ENCODE assay signal across 16 mouse cellular contexts in genomic region chr7:117486425-117487172, GRCm38 (mm10).
DNase-seq lines count a peak whose midpoint lies in the region; ATAC-seq and TF ChIP-seq lines count a peak whose summit lies in the region.
"Had no signal": no experiment of that assay in that cellular context is flagged by ENCODE, and none has a peak within 500 bp of the region (broad histone marks: within the 10 kb centered on the region; RNA-seq: fewer than 3 reads in every experiment).

No protein-coding gene starts in this region.

- peaks cover 0 to 2% of the 10 kb centered on the region in 2 experiments; a peak in 1 of 4 replicates for H3K4me1 ChIP-seq in heart, embryonic 14.5 days (ENCODE audit: control insufficient read depth in 2 of 2, insufficient read depth in 2 of 2, low read length in 2 of 2)
- H3K4me1 ChIP-seq in liver, embryonic 14.5 days (replicated peaks; ENCODE audit: control insufficient read depth in 2 of 2, insufficient read depth in 2 of 2, low read length in 1 of 2) = no peaks in the 10 kb centered on the region; a peak in 1 of 4 replicates
- H3K4me1 ChIP-seq in forebrain, embryonic 11.5 days (replicated peaks; ENCODE audit: control insufficient read depth, insufficient read depth, low read length) = no peaks in the 10 kb centered on the region

- no peak for TF ChIP-seq EP300 in liver, embryonic 14.5 days (IDR thresholded peaks at IDR 0.05; ENCODE audit: low read depth)

- 0 out of 4 replicates have a peak overlapping the region, but pooled peaks have one; percentile 8 to 19 for H3K27ac ChIP-seq in heart, embryonic 14.5 days (replicated peaks in 1 of 2; ENCODE audit: control insufficient read depth in 1 of 2, insufficient read depth in 1 of 2, low read depth in 2 of 2, low read length in 2 of 2)
- H3K27ac ChIP-seq in liver, embryonic 14.5 days = no peak overlapping the region
- H3K27ac ChIP-seq in forebrain, embryonic 11.5 days (ENCODE audit: low read depth, low read length) = no peak overlapping the region
- H3K27ac ChIP-seq: embryonic facial prominence, embryonic 13.5 days; heart, embryonic 13.5 days; lung, embryonic 15.5 days had no signal

- no peaks in the 10 kb centered on the region for H3K27me3 ChIP-seq in heart, embryonic 14.5 days (ENCODE audit: control insufficient read depth, insufficient read depth, low read length)
- H3K27me3 ChIP-seq in liver, embryonic 14.5 days (ENCODE audit: control insufficient read depth, insufficient read depth, low read length) = no peaks in the 10 kb centered on the region
- no peaks in the 10 kb centered on the region for H3K27me3 ChIP-seq in splenic B cell, adult 2 months (ENCODE audit: control insufficient read depth, insufficient read depth, low read length, poor library complexity, severe bottlenecking)
- H3K27me3 ChIP-seq in forebrain, embryonic 11.5 days (ENCODE audit: control insufficient read depth, insufficient read depth, low read length) = no peaks in the 10 kb centered on the region
- H3K27me3 ChIP-seq: embryonic facial prominence, embryonic 13.5 days; heart, embryonic 13.5 days; lung, embryonic 15.5 days had no signal

- WGBS in heart, embryonic 14.5 days = 59% methylated on average over 7 of the region's 7 CpGs
- 44% methylated on average over 7 of the region's 7 CpGs for WGBS in liver, embryonic 14.5 days (ENCODE audit: insufficient replicate concordance)
- 87% methylated on average over 7 of the region's 7 CpGs for WGBS in forebrain, embryonic 11.5 days

- ATAC-seq in heart, embryonic 14.5 days (ENCODE audit: insufficient number of reproducible peaks, insufficient read depth, low FRiP score, low read depth) = no peak
- peak; percentile 47; the same call in 1 of the 2 replicates for ATAC-seq in liver, embryonic 14.5 days (ENCODE audit: insufficient read depth)
- ATAC-seq in forebrain, embryonic 11.5 days (replicated peaks; ENCODE audit: low FRiP score) = no peak

- H3K9ac ChIP-seq in heart, embryonic 14.5 days (ENCODE audit: low read length) = no peak overlapping the region
- no peak overlapping the region for H3K9ac ChIP-seq in liver, embryonic 14.5 days (replicated peaks)
- no peak overlapping the region for H3K9ac ChIP-seq in forebrain, embryonic 11.5 days (ENCODE audit: low read length)
- H3K9ac ChIP-seq: embryonic facial prominence, embryonic 13.5 days; heart, embryonic 13.5 days; lung, embryonic 15.5 days had no signal

- DNase-seq in heart, postnatal 25 days (ENCODE audit: low spot score) = no peak
- DNase-seq in spleen, postnatal 36 days (ENCODE audit: low spot score in 2 of 2) = peak; percentile 64 to 71
- DNase-seq in spleen, postnatal 14 days (ENCODE audit: low spot score in 2 of 2) = no peak
- DNase-seq in liver, embryonic 14.5 days (ENCODE audit: low read depth in 3 of 3, low spot score in 3 of 3) = peak in 1 of 3 experiments; percentile 27
- peak; percentile 76 for DNase-seq in splenic B cell, adult 2 months (ENCODE audit: low read depth, low spot score)
- no peak for DNase-seq in forebrain, embryonic 11.5 days (ENCODE audit: low spot score)
- DNase-seq in retina, postnatal 1 day = no peak
- DNase-seq: adrenal gland, postnatal 25 days; cerebellum, adult 8-10 months; kidney, adult 11 months; layer of hippocampus, adult 9-11 months; spleen, adult 18-20 months had no signal

- H3K4me3 ChIP-seq in heart, embryonic 14.5 days (ENCODE audit: control insufficient read depth in 1 of 2, insufficient read depth in 1 of 2, low read depth in 1 of 2, low read length in 2 of 2) = no peak overlapping the region
- no peak overlapping the region for H3K4me3 ChIP-seq in liver, embryonic 14.5 days (ENCODE audit: insufficient read depth in 1 of 2, low read depth in 2 of 2, low read length in 2 of 2)
- H3K4me3 ChIP-seq in forebrain, embryonic 11.5 days (ENCODE audit: low read depth, low read length) = no peak overlapping the region
- H3K4me3 ChIP-seq: embryonic facial prominence, embryonic 13.5 days; heart, embryonic 13.5 days; lung, embryonic 15.5 days had no signal

- no peaks in the 10 kb centered on the region for H3K36me3 ChIP-seq in heart, embryonic 14.5 days (ENCODE audit: control insufficient read depth, insufficient read depth, low read length)
- no peaks in the 10 kb centered on the region for H3K36me3 ChIP-seq in liver, embryonic 14.5 days (replicated peaks; ENCODE audit: control insufficient read depth, insufficient read depth, low read depth)
- no peaks in the 10 kb centered on the region; the same call in 1 of the 2 replicates for H3K36me3 ChIP-seq in splenic B cell, adult 2 months (ENCODE audit: control insufficient read depth, insufficient read depth, low read length, poor library complexity, severe bottlenecking)
- no peaks in the 10 kb centered on the region for H3K36me3 ChIP-seq in forebrain, embryonic 11.5 days (ENCODE audit: control insufficient read depth, insufficient read depth, low read length)
- H3K36me3 ChIP-seq: embryonic facial prominence, embryonic 13.5 days; heart, embryonic 13.5 days; lung, embryonic 15.5 days had no signal

- H3K9me3 ChIP-seq in heart, embryonic 14.5 days (ENCODE audit: control insufficient read depth, low read length) = no peaks in the 10 kb centered on the region
- H3K9me3 ChIP-seq in liver, embryonic 14.5 days (ENCODE audit: control insufficient read depth, low read length) = no peaks in the 10 kb centered on the region
- H3K9me3 ChIP-seq in forebrain, embryonic 11.5 days (ENCODE audit: control insufficient read depth, low read length) = no peaks in the 10 kb centered on the region
- H3K9me3 ChIP-seq: embryonic facial prominence, embryonic 13.5 days; heart, embryonic 13.5 days; lung, embryonic 15.5 days had no signal

- H3K4me2 ChIP-seq in heart, embryonic 14.5 days (ENCODE audit: low read length) = no peak overlapping the region
- H3K4me2 ChIP-seq in liver, embryonic 14.5 days (ENCODE audit: low read depth) = no peak overlapping the region
- H3K4me2 ChIP-seq in forebrain, embryonic 11.5 days (ENCODE audit: low read depth, low read length, severe bottlenecking) = no peak overlapping the region
- H3K4me2 ChIP-seq: embryonic facial prominence, embryonic 13.5 days; heart, embryonic 13.5 days; lung, embryonic 15.5 days had no signal

- TF ChIP-seq CTCF in liver, embryonic 14.5 days (IDR thresholded peaks at IDR 0.05; ENCODE audit: low read depth) = no peak

- intact Hi-C loops in heart, postnatal 25 days (cut with DNase I) = no loop called here

Comparison
In these comparisons a context has a peak if more than half of its experiments do, and no peak if none do; other contexts are left out.
1. DNase-seq: peak in spleen, postnatal 36 days (2 of 2) and splenic B cell, adult 2 months (single experiment); none in heart, postnatal 25 days (single experiment), spleen, postnatal 14 days (0 of 2), forebrain, embryonic 11.5 days (single experiment) and retina, postnatal 1 day (single experiment).
2. H3K27ac ChIP-seq: peak in heart, embryonic 14.5 days (2 of 2); none in liver, embryonic 14.5 days (single experiment) and forebrain, embryonic 11.5 days (single experiment).